Mouse (Mus musculus) liver, adult 2 months (tissue): ENCODE data around the gene Dnajc30.

Experiments used
- CTCF ChIP-seq: fragments of 200-500 bp; IDR thresholded peaks from 2 replicates; pipeline ENCODE4 v1.5.1; 2011; ENCODE audit warnings: low read depth, low read length, control low read depth
- POLR2A ChIP-seq: fragments of 200-500 bp; IDR thresholded peaks from 2 replicates; pipeline ENCODE4 v1.6.1; 2011; ENCODE audit warnings: low read length, control low read depth; ENCODE audit not compliant: insufficient read depth; ENCODE audit errors: extremely low read depth

- TF ChIP-seq CTCF (peak; percentile 80), POLR2A (no peak)
These were observed 13.8 kb downstream of the Dnajc30 start, which contains the start of gene Vps37d for GRCm38 (mm10) chr5:135077564-135078481.
